Mouse (Mus musculus): ENCODE measurements around the gene Cebpa. TPM values are rescaled to one million over a fixed set of nuclear protein-coding genes. Genes with fewer than 3 reads are reported as not detected.

Gene Cebpa
- polyA plus RNA-seq, 1 experiment from 2014 or later, result 0.96 TPM

DNA sequence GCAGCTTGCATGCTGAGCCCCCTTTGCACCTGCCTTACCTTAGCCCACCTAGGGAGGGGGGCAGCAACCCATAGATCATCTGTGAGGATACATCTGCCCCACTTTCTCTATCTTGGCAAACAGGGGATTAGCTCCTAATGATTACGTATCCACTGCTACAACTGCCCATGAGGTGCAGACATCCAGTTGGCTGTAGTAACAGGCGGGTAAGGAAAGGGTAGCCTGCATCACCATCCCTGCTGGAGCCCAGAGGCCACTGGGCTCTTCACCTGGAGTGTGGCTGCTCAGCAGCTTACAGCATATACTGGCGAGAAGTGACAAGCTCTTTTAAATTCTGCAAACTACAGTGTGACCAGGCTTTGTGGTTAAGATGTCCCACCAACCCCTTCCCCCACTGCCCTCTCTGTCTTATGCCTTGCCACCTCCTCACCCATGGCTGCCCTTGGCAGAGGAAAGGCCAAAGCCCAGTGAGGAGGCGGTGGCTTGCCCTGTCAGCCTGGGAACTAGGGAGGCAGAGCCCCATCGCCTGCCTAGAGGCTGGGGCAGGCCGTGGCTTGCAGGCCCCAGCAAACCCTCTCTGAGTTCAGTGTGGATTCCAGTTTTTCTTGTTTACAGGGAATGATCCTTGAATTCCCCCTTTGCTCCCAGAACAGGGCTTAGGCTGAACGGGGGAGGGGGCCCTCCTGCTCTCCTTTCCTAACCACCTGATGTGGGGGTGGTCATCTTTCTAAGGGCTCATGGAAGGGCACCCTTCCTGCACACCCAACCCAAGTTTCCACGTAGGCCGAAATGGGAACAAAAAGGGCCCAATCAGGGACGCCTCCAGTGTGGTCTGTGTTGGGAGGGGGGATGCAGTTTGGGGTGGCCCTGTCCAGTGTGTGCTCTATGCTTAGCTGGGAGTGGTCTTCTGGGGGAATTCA lies 3.6 kb downstream of the Cebpa start:
- Histone ChIP-seq H3K27me3 (peaks cover 72% of the 10 kb centered on the region), H3K36me3 (no peaks in the 10 kb centered on the region), H3K9me3 (replicated peaks) (no peaks in the 10 kb centered on the region), H3K27ac (no peak overlapping the region), H3K4me2 (replicated peaks) (no peak overlapping the region), H3K4me1 (peaks cover 23% of the 10 kb centered on the region), H3K4me3 (no peak overlapping the region), H3K9ac (no peak overlapping the region)
- WGBS, result 59% methylated on average over 10 of the region's 10 CpGs
- no peak for ATAC-seq (ENCODE audit: low FRiP score)

DNA sequence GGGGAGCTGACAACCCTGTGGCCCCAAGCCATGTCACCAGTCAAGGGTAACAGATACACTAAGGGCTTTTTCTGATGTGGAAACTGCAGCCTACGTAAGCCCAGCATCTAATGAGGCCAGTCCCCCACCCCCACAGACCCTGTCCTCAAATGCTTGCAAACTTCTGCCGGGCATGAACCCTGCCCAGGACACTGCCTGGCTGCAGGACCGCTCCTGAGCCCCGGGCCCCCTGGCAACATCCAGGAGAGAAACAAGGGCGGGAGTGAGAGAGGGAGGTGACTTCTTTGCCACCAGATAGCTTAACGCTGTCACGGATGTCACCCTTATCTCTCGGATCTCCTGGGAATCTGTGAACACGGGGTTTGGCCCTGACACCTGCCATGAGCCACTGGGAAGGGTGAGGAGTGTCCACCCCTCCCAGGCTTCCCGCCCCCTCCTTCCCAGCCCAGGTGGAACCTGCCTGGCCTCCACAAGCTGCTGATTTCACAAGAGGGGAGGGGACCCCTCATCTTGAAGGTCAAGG lies 4.4 kb downstream of the Cebpa start:
- Histone ChIP-seq H3K27ac (no peak overlapping the region), H3K9me3 (replicated peaks) (no peaks in the 10 kb centered on the region), H3K27me3 (peaks cover 66% of the 10 kb centered on the region)

DNA sequence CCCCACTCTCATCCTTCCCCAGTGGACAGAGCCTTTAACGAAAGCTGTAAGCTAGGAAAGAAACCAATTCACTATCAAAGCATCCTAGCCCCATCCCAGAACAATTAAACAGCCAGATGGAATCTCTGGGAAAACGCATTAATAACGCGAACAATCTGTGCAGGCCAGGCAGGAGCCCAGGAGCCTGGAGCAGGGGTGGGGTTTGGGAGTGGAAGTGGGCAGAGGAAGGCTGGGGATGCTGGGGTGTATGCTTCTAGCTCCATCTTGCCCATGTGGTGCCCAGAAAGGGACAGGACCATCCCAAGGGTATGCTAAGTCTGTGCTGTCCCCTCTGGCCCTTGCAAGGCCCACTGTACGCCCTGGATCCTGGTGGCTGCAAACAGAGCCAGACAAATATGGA lies 5.1 kb downstream of the Cebpa start:
- no peak; the same call in 1 of the 2 replicates for ATAC-seq (ENCODE audit: low FRiP score)
- no peak overlapping the region for H3K4me2 ChIP-seq (replicated peaks)
- H3K4me1 ChIP-seq, result peaks cover 13% of the 10 kb centered on the region
- H3K36me3 ChIP-seq, result no peaks in the 10 kb centered on the region
- H3K9ac ChIP-seq, result no peak overlapping the region
- no peak overlapping the region for H3K27ac ChIP-seq
- H3K4me3 ChIP-seq, result no peak overlapping the region
- no peaks in the 10 kb centered on the region for H3K9me3 ChIP-seq (replicated peaks)
- peaks cover 72% of the 10 kb centered on the region for H3K27me3 ChIP-seq
- 58% methylated on average over 5 of the region's 5 CpGs for WGBS

More for the DNA sequence above, 4.4 kb downstream of the Cebpa start:
- WGBS, result 39% methylated on average over 10 of the region's 10 CpGs
- Histone ChIP-seq H3K36me3 (no peaks in the 10 kb centered on the region), H3K9ac (no peak overlapping the region), H3K4me2 (replicated peaks) (no peak overlapping the region), H3K4me3 (no peak overlapping the region), H3K4me1 (peaks cover 17% of the 10 kb centered on the region)
- ATAC-seq (ENCODE audit: low FRiP score), result no peak

DNA sequence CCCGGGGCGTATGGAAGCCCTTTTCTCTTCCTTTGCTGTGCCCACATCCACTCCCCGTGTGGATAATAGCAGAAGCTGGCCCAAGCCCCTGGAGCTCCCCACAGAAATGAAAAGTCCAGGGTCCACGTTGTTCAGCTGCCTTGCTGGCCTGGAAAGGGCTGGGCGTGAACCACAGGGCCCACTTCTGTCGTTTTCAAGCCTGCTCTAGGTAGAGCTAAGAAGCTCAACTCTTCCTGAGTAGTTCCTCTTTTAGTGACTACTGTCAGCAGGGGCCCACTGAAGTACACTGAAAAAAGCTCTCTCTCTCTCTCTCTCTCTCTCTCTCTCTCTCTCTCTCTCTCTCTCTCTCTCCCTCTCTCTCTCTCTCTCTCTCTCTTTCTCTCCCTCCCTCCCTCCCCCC lies 5.7 kb downstream of the Cebpa start:
- no peak overlapping the region for H3K27ac ChIP-seq
- no peaks in the 10 kb centered on the region for H3K36me3 ChIP-seq
- H3K4me2 ChIP-seq (replicated peaks), result no peak overlapping the region
- ATAC-seq (ENCODE audit: low FRiP score), result no peak
- H3K27me3 ChIP-seq, result peaks cover 68% of the 10 kb centered on the region
- H3K4me1 ChIP-seq, result peaks cover 8% of the 10 kb centered on the region
- no peak overlapping the region for H3K4me3 ChIP-seq
- WGBS, result 67% methylated on average over 6 of the region's 6 CpGs
- H3K9ac ChIP-seq, result no peak overlapping the region
- H3K9me3 ChIP-seq (replicated peaks), result no peaks in the 10 kb centered on the region

DNA sequence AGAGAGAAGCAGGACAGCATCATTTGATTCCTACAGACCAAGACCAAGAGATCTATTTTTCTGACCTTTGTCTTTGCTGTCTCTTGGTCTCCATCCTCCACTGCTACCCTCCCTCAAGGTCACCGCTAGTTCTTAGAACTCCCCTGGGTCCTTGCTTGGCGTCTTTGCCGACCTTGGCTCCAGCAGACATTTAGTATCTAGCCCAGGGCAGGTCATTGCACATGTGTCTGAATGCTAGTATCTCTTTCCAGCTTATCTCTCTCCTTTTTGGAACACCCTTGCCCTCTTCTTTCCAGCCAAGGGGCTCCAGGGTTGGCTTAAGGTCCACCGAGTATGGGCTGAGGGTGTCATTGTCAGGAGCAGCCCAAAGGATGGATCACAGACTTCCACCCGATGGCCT lies 6.9 kb downstream of the Cebpa start:
- 79% methylated on average over 5 of the region's 5 CpGs for WGBS
- Histone ChIP-seq H3K27ac (no peak overlapping the region), H3K4me1 (no peaks in the 10 kb centered on the region), H3K4me2 (replicated peaks) (no peak overlapping the region), H3K36me3 (no peaks in the 10 kb centered on the region), H3K9me3 (replicated peaks) (no peaks in the 10 kb centered on the region), H3K27me3 (peaks cover 56% of the 10 kb centered on the region), H3K4me3 (no peak overlapping the region), H3K9ac (no peak overlapping the region)
- no peak for ATAC-seq (ENCODE audit: low FRiP score)

DNA sequence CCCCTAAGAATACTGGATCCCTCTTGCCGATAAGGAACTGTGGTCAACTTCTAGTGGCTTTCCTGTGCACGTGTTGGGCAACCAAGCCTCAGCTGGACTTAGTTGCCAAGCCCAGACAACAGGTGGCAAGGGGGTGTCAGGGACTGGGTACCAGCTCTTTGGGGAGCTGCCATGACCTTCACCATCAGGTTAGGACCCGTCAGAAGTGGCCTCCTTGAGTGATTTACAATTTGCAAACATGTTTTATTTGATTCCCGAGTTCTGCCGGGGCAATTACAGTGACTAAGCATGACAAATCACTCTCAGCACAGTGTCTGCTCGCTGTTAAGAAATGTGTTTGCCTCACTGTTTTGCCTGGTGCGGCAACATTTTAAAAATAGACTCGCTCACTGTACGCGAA lies 7.9 kb downstream of the Cebpa start:
- ATAC-seq (ENCODE audit: low FRiP score), result no peak
- WGBS, result 68% methylated on average over 10 of the region's 10 CpGs

DNA sequence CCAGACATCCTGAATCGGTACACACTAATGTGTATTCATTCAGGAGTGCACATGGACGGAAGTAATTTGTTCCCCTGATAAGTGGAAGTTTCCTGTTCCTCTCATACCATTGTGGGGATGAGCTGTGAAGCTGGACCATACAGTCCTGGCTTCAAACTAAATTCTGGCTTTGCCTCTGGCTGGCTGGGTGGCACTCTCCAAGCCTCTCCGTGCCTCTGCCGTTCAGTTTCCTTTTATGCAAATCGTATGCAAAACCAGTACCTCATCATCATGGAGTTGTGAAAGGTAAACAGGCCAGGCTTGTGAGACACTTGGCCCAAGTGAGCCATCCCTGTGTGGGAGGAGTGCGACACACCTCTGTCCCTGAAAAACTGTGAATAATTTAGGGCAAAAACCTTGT lies 8.6 kb downstream of the Cebpa start:
- ATAC-seq (ENCODE audit: low FRiP score), result no peak
- Histone ChIP-seq H3K4me1 (no peaks in the 10 kb centered on the region), H3K4me3 (no peak overlapping the region), H3K9ac (no peak overlapping the region), H3K36me3 (no peaks in the 10 kb centered on the region), H3K9me3 (replicated peaks) (no peaks in the 10 kb centered on the region), H3K4me2 (replicated peaks) (no peak overlapping the region), H3K27ac (no peak overlapping the region), H3K27me3 (peaks cover 38% of the 10 kb centered on the region)
- WGBS, result 51% methylated on average over 6 of the region's 6 CpGs

More for the DNA sequence above, 7.9 kb downstream of the Cebpa start:
- no peaks in the 10 kb centered on the region for H3K4me1 ChIP-seq
- peaks cover 46% of the 10 kb centered on the region for H3K27me3 ChIP-seq
- H3K9ac ChIP-seq, result no peak overlapping the region
- no peaks in the 10 kb centered on the region for H3K9me3 ChIP-seq (replicated peaks)
- no peak overlapping the region for H3K4me3 ChIP-seq
- no peak overlapping the region for H3K4me2 ChIP-seq (replicated peaks)
- H3K27ac ChIP-seq, result no peak overlapping the region
- no peaks in the 10 kb centered on the region for H3K36me3 ChIP-seq

DNA sequence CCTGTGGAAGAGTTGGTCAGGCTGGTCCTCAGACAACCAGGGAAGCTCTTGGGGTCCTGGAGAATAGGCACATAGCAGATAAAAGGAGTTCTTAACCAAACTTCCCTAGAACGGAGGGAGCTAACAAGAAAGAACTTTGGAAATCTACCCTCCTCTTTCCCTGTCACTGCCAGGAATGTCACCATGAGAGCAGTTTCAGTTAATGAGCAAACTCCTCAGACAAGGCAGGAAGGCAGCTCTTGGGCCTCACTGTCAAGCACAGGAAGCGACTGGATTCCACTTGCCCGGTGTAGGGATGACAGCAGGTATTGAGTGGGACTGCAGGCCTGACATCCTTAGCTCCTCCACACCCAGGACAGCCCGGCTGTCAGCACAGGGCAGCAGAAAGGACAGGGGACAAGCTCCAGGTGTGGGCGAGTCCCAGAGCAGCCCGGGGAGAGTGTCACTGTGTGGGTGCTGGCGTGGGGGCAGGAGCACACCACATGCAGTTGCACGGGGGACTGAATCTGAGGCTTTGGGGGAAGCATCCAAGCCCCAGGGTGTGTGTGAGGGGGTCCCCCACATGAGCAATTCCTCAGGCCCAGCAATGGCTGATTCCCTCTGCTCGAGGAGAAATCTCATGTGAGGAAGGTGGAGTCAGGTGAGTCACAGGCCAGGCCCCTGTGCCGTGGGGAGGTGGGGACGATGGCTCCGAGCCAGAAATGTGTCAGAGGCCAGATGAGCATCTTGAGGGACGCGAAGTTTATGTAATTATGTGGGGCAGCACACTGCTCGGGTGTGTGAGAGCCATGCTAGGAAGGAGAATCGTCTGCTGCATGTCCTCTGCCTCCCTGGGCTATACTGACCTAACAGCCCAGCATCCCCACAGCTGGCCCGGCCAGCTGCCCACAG lies 9.8 kb downstream of the Cebpa start:
- no peaks in the 10 kb centered on the region for H3K9me3 ChIP-seq (replicated peaks)
- WGBS, result 69% methylated on average over 17 of the region's 17 CpGs
- no peaks in the 10 kb centered on the region for H3K4me1 ChIP-seq
- no peak overlapping the region for H3K4me2 ChIP-seq (replicated peaks)
- no peaks in the 10 kb centered on the region for H3K36me3 ChIP-seq
- no peak overlapping the region for H3K27ac ChIP-seq
- H3K27me3 ChIP-seq, result peaks cover 27% of the 10 kb centered on the region
- no peak for ATAC-seq (ENCODE audit: low FRiP score)
- no peak overlapping the region for H3K4me3 ChIP-seq
- no peak overlapping the region for H3K9ac ChIP-seq

DNA sequence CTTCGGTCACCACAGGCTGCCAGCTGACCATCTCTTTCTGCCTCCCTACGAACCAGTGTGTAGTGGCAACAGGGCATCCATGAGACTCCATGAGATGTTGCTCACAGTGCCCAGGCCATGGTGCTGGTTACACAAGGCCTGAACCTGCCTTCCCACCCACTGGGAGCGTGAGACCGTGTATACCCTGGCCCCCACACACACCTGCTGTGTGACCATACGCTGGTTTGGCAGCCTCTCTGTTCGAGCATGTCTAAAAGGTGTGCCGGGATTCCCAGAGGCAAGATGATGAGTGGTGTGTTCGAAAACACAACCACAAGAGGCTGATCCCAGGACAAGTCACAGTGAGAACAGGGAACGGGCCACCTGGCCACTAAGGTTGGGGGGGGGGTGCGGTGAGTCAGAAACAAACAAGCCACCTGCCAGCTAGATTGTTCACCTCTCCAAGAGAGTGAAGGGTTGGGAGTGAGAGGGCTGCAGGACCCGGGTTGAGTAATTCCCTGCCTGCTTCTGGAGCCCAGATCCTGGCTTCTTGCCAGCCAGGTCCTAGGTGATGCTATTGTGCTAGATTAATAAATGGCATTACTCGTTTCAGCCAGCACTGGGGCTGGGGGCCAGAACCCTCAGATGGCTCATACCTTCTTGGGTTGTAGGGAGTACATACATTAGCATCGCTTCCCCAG lies 11.1 kb downstream of the Cebpa start:
- H3K9me3 ChIP-seq (replicated peaks), result no peaks in the 10 kb centered on the region
- H3K4me2 ChIP-seq (replicated peaks), result no peak overlapping the region
- peaks cover 16% of the 10 kb centered on the region for H3K27me3 ChIP-seq
- H3K4me1 ChIP-seq, result peaks cover 6% of the 10 kb centered on the region
- no peak overlapping the region for H3K4me3 ChIP-seq
- H3K9ac ChIP-seq, result no peak overlapping the region
- no peak for ATAC-seq (ENCODE audit: low FRiP score)
- no peaks in the 10 kb centered on the region for H3K36me3 ChIP-seq
- H3K27ac ChIP-seq, result no peak overlapping the region
- 85% methylated on average over 13 of the region's 13 CpGs for WGBS

DNA sequence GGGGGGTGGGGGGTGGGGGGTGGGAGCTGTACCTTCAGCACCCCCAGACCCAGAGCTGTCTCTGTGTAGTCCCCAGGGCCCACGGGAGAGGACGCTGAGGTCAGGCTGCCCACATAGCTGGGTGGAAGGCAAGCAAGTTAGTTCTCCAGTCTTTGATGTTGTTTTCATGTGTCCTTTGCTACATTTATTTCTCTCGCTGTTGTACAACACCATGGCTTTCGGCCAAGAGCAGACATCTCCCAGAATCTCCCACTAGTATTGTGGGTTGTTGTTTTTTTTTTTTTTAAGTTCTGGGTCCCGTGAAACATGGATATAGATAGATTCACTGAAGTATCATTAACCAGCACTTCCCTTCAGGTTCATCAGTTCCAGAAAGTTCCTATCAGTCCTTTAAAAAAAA lies 11.8 kb downstream of the Cebpa start:
- peaks cover 6% of the 10 kb centered on the region for H3K4me1 ChIP-seq
- no peak overlapping the region for H3K27ac ChIP-seq
- ATAC-seq (ENCODE audit: low FRiP score), result no peak
- no peak overlapping the region for H3K4me3 ChIP-seq
- WGBS, result 93% methylated on average over 5 of the region's 5 CpGs
- H3K9me3 ChIP-seq (replicated peaks), result no peaks in the 10 kb centered on the region
- no peak overlapping the region for H3K4me2 ChIP-seq (replicated peaks)
- H3K36me3 ChIP-seq, result no peaks in the 10 kb centered on the region
- H3K27me3 ChIP-seq, result peaks cover 11% of the 10 kb centered on the region
- no peak overlapping the region for H3K9ac ChIP-seq

DNA sequence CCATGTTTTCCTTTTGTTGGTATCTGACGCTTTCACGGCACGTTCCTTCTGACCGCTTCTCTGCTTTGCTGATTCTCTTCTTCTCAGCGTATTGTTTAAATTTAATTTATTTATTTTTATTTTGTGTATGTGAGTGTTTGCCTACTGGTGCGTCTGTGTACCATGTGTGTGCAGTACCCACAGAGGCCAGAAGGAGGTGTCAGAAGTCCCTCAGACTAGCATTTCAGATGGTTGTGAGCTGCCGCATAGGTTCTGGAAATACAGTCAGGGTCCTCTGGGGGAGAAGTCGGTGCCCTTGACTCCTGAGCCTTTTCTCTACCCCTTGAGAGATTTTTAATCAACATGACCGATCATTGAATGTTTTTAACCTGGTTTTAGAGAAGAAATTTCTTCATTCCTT lies 12.5 kb downstream of the Cebpa start:
- H3K27ac ChIP-seq, result no peak overlapping the region
- H3K27me3 ChIP-seq, result peaks cover 11% of the 10 kb centered on the region
- no peak for ATAC-seq (ENCODE audit: low FRiP score)
- H3K4me2 ChIP-seq (replicated peaks), result no peak overlapping the region
- peaks cover 6% of the 10 kb centered on the region for H3K4me1 ChIP-seq
- H3K36me3 ChIP-seq, result no peaks in the 10 kb centered on the region
- no peak overlapping the region for H3K9ac ChIP-seq
- no peaks in the 10 kb centered on the region for H3K9me3 ChIP-seq (replicated peaks)
- WGBS, result 93% methylated on average over 9 of the region's 9 CpGs
- no peak overlapping the region for H3K4me3 ChIP-seq

DNA sequence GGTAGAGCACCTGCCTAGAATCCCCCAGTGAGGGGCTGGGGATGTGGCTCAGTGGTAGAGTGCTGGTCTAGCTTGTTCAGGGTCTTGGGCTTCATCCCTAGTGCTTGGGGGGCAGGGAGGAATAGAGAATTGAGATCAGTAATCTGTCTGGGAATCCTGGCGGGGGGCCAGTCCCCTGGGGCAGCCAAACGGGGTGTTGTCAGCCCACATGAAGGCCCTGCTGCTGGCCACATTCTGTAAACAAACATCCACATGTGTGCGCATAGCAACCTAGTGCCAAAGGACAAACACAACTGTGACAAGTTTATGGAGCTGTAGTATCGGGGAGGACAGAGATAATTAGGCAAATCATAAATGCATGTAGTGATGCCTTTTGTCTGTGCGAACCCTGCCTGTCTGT lies 15.5 kb downstream of the Cebpa start:
- no peaks in the 10 kb centered on the region for H3K36me3 ChIP-seq
- ATAC-seq (ENCODE audit: low FRiP score), result no peak
- H3K9ac ChIP-seq, result no peak overlapping the region
- H3K9me3 ChIP-seq (replicated peaks), result no peaks in the 10 kb centered on the region
- H3K4me2 ChIP-seq (replicated peaks), result no peak overlapping the region
- H3K27me3 ChIP-seq, result no peaks in the 10 kb centered on the region; the same call in 1 of the 2 replicates
- no peak overlapping the region for H3K27ac ChIP-seq
- H3K4me1 ChIP-seq, result peaks cover 6% of the 10 kb centered on the region
- no peak overlapping the region for H3K4me3 ChIP-seq
- 52% methylated on average over 5 of the region's 5 CpGs for WGBS
